Mouse (Mus musculus): ENCODE results near the gene Fam78a. TPM values are rescaled to one million over a fixed set of nuclear protein-coding genes. Genes with fewer than 3 reads are reported as not detected.

Fam78a gene
- total and polyA plus RNA-seq, 2 experiments from 2014 or later: 18.0 to 28.7 TPM

GRCm38 (mm10) chr2:32029636-32030035 lies 55.0 kb downstream of the Fam78a start:
- Histone ChIP-seq H3K4me1 (ENCODE audit: control insufficient read depth, insufficient read depth) (no peaks in the 10 kb centered on the region), H3K9ac (replicated peaks; ENCODE audit: low read depth, low read length) (no peak overlapping the region), H3K4me2 (ENCODE audit: low read depth, low read length) (no peak overlapping the region), H3K4me3 (ENCODE audit: low read depth, low read length) (no peak overlapping the region), H3K27ac (ENCODE audit: low read depth) (no peak overlapping the region), H3K9me3 (replicated peaks; ENCODE audit: control insufficient read depth, low read length) (no peaks in the 10 kb centered on the region), H3K36me3 (replicated peaks; ENCODE audit: control insufficient read depth, insufficient read depth, low read length) (peaks cover 85% of the 10 kb centered on the region), H3K27me3 (ENCODE audit: control insufficient read depth, insufficient read depth, low read length) (no peaks in the 10 kb centered on the region)
- 77% methylated on average over 3 of the region's 3 CpGs for WGBS
- TF ChIP-seq CTCF (IDR thresholded peaks at IDR 0.05; ENCODE audit: low read depth): no peak
- no peak for TF ChIP-seq EP300 (IDR thresholded peaks at IDR 0.05; ENCODE audit: low read depth)
- DNase-seq (ENCODE audit: low spot score) (no peak), ATAC-seq (ENCODE audit: insufficient read depth, low read depth) (no peak)

- Histone ChIP-seq H3K27ac (ENCODE audit: low read depth) (no peak overlapping the region), H3K4me3 (ENCODE audit: low read depth, low read length) (no peak overlapping the region), H3K36me3 (replicated peaks; ENCODE audit: control insufficient read depth, insufficient read depth, low read length) (peaks cover 85% of the 10 kb centered on the region), H3K9ac (replicated peaks; ENCODE audit: low read depth, low read length) (no peak overlapping the region), H3K27me3 (ENCODE audit: control insufficient read depth, insufficient read depth, low read length) (no peaks in the 10 kb centered on the region), H3K9me3 (replicated peaks; ENCODE audit: control insufficient read depth, low read length) (no peaks in the 10 kb centered on the region), H3K4me1 (ENCODE audit: control insufficient read depth, insufficient read depth) (no peaks in the 10 kb centered on the region), H3K4me2 (ENCODE audit: low read depth, low read length) (no peak overlapping the region)
- ATAC-seq (ENCODE audit: insufficient read depth, low read depth): no peak
- DNase-seq (ENCODE audit: low spot score): no peak
- WGBS: 85% methylated on average over 4 of the region's 4 CpGs
- no peak for TF ChIP-seq EP300 (IDR thresholded peaks at IDR 0.05; ENCODE audit: low read depth)
Measured at GRCm38 (mm10) chr2:32024372-32024771, 60.3 kb downstream of the Fam78a start.

GRCm38 (mm10) chr2:32020229-32020628 lies 64.4 kb downstream of the Fam78a start:
- DNase-seq (ENCODE audit: low spot score) (no peak), ATAC-seq (ENCODE audit: insufficient read depth, low read depth) (no peak)
- no peak overlapping the region for H3K4me3 ChIP-seq (ENCODE audit: low read depth, low read length)
- WGBS: 87% methylated on average over 5 of the region's 5 CpGs
- no peak overlapping the region for H3K4me2 ChIP-seq (ENCODE audit: low read depth, low read length)
- H3K27me3 ChIP-seq (ENCODE audit: control insufficient read depth, insufficient read depth, low read length): no peaks in the 10 kb centered on the region
- no peaks in the 10 kb centered on the region for H3K9me3 ChIP-seq (replicated peaks; ENCODE audit: control insufficient read depth, low read length)
- no peak overlapping the region for H3K27ac ChIP-seq (ENCODE audit: low read depth)
- H3K4me1 ChIP-seq (ENCODE audit: control insufficient read depth, insufficient read depth): no peaks in the 10 kb centered on the region
- H3K9ac ChIP-seq (replicated peaks; ENCODE audit: low read depth, low read length): no peak overlapping the region
- TF ChIP-seq CTCF (IDR thresholded peaks at IDR 0.05; ENCODE audit: low read depth) (peak; percentile 40), EP300 (IDR thresholded peaks at IDR 0.05; ENCODE audit: low read depth) (no peak)
- H3K36me3 ChIP-seq (replicated peaks; ENCODE audit: control insufficient read depth, insufficient read depth, low read length): peaks cover 96% of the 10 kb centered on the region

- WGBS: 73% methylated on average over 4 of the region's 4 CpGs
Measured at GRCm38 (mm10) chr2:32019704-32020103, 65.0 kb downstream of the Fam78a start.

GRCm38 (mm10) chr2:32008716-32009115 lies 75.9 kb downstream of the Fam78a start:
- WGBS: 92% methylated on average over 11 of the region's 11 CpGs
- Histone ChIP-seq H3K4me3 (ENCODE audit: low read depth, low read length) (no peak overlapping the region), H3K4me1 (ENCODE audit: control insufficient read depth, insufficient read depth) (no peaks in the 10 kb centered on the region), H3K4me2 (ENCODE audit: low read depth, low read length) (no peak overlapping the region), H3K27me3 (ENCODE audit: control insufficient read depth, insufficient read depth, low read length) (no peaks in the 10 kb centered on the region), H3K27ac (ENCODE audit: low read depth) (no peak overlapping the region), H3K9ac (replicated peaks; ENCODE audit: low read depth, low read length) (no peak overlapping the region), H3K9me3 (replicated peaks; ENCODE audit: control insufficient read depth, low read length) (no peaks in the 10 kb centered on the region), H3K36me3 (replicated peaks; ENCODE audit: control insufficient read depth, insufficient read depth, low read length) (peaks cover 88% of the 10 kb centered on the region)
- no peak for TF ChIP-seq EP300 (IDR thresholded peaks at IDR 0.05; ENCODE audit: low read depth)
- no peak for TF ChIP-seq CTCF (IDR thresholded peaks at IDR 0.05; ENCODE audit: low read depth)
- no peak for DNase-seq (ENCODE audit: low spot score)
- ATAC-seq (ENCODE audit: insufficient read depth, low read depth): no peak

More at GRCm38 (mm10) chr2:32019704-32020103, 65.0 kb downstream of the Fam78a start:
- TF ChIP-seq CTCF (IDR thresholded peaks at IDR 0.05; ENCODE audit: low read depth): no peak
- no peak for TF ChIP-seq EP300 (IDR thresholded peaks at IDR 0.05; ENCODE audit: low read depth)
- Histone ChIP-seq H3K4me3 (ENCODE audit: low read depth, low read length) (no peak overlapping the region), H3K4me1 (ENCODE audit: control insufficient read depth, insufficient read depth) (no peaks in the 10 kb centered on the region), H3K9me3 (replicated peaks; ENCODE audit: control insufficient read depth, low read length) (no peaks in the 10 kb centered on the region), H3K9ac (replicated peaks; ENCODE audit: low read depth, low read length) (no peak overlapping the region), H3K27ac (ENCODE audit: low read depth) (no peak overlapping the region), H3K36me3 (replicated peaks; ENCODE audit: control insufficient read depth, insufficient read depth, low read length) (peaks cover 92% of the 10 kb centered on the region), H3K27me3 (ENCODE audit: control insufficient read depth, insufficient read depth, low read length) (no peaks in the 10 kb centered on the region), H3K4me2 (ENCODE audit: low read depth, low read length) (no peak overlapping the region)
- DNase-seq (ENCODE audit: low spot score): no peak
- no peak for ATAC-seq (ENCODE audit: insufficient read depth, low read depth)

- peaks cover 88% of the 10 kb centered on the region for H3K36me3 ChIP-seq (replicated peaks; ENCODE audit: control insufficient read depth, insufficient read depth, low read length)
Measured at GRCm38 (mm10) chr2:32008311-32008710, 76.3 kb downstream of the Fam78a start.

More at GRCm38 (mm10) chr2:32008311-32008710, 76.3 kb downstream of the Fam78a start:
- DNase-seq (ENCODE audit: low spot score) (no peak), ATAC-seq (ENCODE audit: insufficient read depth, low read depth) (no peak)
- Histone ChIP-seq H3K9ac (replicated peaks; ENCODE audit: low read depth, low read length) (no peak overlapping the region), H3K27ac (ENCODE audit: low read depth) (no peak overlapping the region), H3K4me1 (ENCODE audit: control insufficient read depth, insufficient read depth) (no peaks in the 10 kb centered on the region), H3K27me3 (ENCODE audit: control insufficient read depth, insufficient read depth, low read length) (no peaks in the 10 kb centered on the region), H3K4me2 (ENCODE audit: low read depth, low read length) (no peak overlapping the region), H3K9me3 (replicated peaks; ENCODE audit: control insufficient read depth, low read length) (no peaks in the 10 kb centered on the region), H3K4me3 (ENCODE audit: low read depth, low read length) (no peak overlapping the region)
- WGBS: 96% methylated on average over 2 of the region's 2 CpGs
- no peak for TF ChIP-seq CTCF (IDR thresholded peaks at IDR 0.05; ENCODE audit: low read depth)
- no peak for TF ChIP-seq EP300 (IDR thresholded peaks at IDR 0.05; ENCODE audit: low read depth)

Small RNA genes lying within 50 kb of the gene (microRNA-seq; reads per million reads assigned to microRNA genes)
- 0.54 reads per million for gene Mir7674

Other genes with a start within 250 kb of the Fam78a start
- not detected in 2 replicates for gene Fibcd1, start 238.9 kb downstream of the Fam78a start, total RNA-seq (2014; rRNA removed; ENCODE audit: low replicate concordance)
- not detected in 2 replicates for gene Fibcd1, start 238.9 kb downstream of the Fam78a start, polyA plus RNA-seq (2015; fragmentation: Nextera tagmentation; extraction: Ambion mirVana)
- 0.65 and 1.8 TPM in 2 replicates for gene Lamc3, start 197.6 kb downstream of the Fam78a start, total RNA-seq (2014; rRNA removed; ENCODE audit: low replicate concordance)
- 0.14 and 0.16 TPM in 2 replicates for gene Lamc3, start 197.6 kb downstream of the Fam78a start, polyA plus RNA-seq (2015; fragmentation: Nextera tagmentation; extraction: Ambion mirVana)
- 21.6 and 35.9 TPM in 2 replicates for gene Aif1l, start 134.7 kb downstream of the Fam78a start, total RNA-seq (2014; rRNA removed; ENCODE audit: low replicate concordance)
- 36.5 and 37.4 TPM in 2 replicates for gene Aif1l, start 134.7 kb downstream of the Fam78a start, polyA plus RNA-seq (2015; fragmentation: Nextera tagmentation; extraction: Ambion mirVana)
- 17.3 and 17.7 TPM in 2 replicates for gene Nup214, start 110.4 kb downstream of the Fam78a start, total RNA-seq (2014; rRNA removed; ENCODE audit: low replicate concordance)
- gene Nup214, start 110.4 kb downstream of the Fam78a start, polyA plus RNA-seq (2015; fragmentation: Nextera tagmentation; extraction: Ambion mirVana): 35.7 and 37.9 TPM in 2 replicates
- gene Plpp7, start 10.7 kb upstream of the Fam78a start, total RNA-seq (2014; rRNA removed; ENCODE audit: low replicate concordance): 30.7 and 56.3 TPM in 2 replicates
- gene Plpp7, start 10.7 kb upstream of the Fam78a start, polyA plus RNA-seq (2015; fragmentation: Nextera tagmentation; extraction: Ambion mirVana): 23.4 and 24.0 TPM in 2 replicates
- 66.5 and 74.1 TPM in 2 replicates for gene Prrc2b, start 66.2 kb upstream of the Fam78a start, total RNA-seq (2014; rRNA removed; ENCODE audit: low replicate concordance)
- 16.1 and 19.5 TPM in 2 replicates for gene Prrc2b, start 66.2 kb upstream of the Fam78a start, polyA plus RNA-seq (2015; fragmentation: Nextera tagmentation; extraction: Ambion mirVana)
- 19.8 and 21.4 TPM in 2 replicates for gene Pomt1, start 151.7 kb upstream of the Fam78a start, total RNA-seq (2014; rRNA removed; ENCODE audit: low replicate concordance)
- gene Pomt1, start 151.7 kb upstream of the Fam78a start, polyA plus RNA-seq (2015; fragmentation: Nextera tagmentation; extraction: Ambion mirVana): 6.7 and 7.4 TPM in 2 replicates
- 47.2 and 55.1 TPM in 2 replicates for gene Uck1, start 175.3 kb upstream of the Fam78a start, total RNA-seq (2014; rRNA removed; ENCODE audit: low replicate concordance)
- 30.0 and 32.1 TPM in 2 replicates for gene Uck1, start 175.3 kb upstream of the Fam78a start, polyA plus RNA-seq (2015; fragmentation: Nextera tagmentation; extraction: Ambion mirVana)
- 46.7 and 56.4 TPM in 2 replicates for gene Golga2, start 202.5 kb upstream of the Fam78a start, total RNA-seq (2014; rRNA removed; ENCODE audit: low replicate concordance)
- gene Golga2, start 202.5 kb upstream of the Fam78a start, polyA plus RNA-seq (2015; fragmentation: Nextera tagmentation; extraction: Ambion mirVana): 20.8 and 23.4 TPM in 2 replicates
- 248 and 262 TPM in 2 replicates for gene Swi5, start 203.2 kb upstream of the Fam78a start, total RNA-seq (2014; rRNA removed; ENCODE audit: low replicate concordance)
- 330 and 353 TPM in 2 replicates for gene Swi5, start 203.2 kb upstream of the Fam78a start, polyA plus RNA-seq (2015; fragmentation: Nextera tagmentation; extraction: Ambion mirVana)

All from heart, postnatal 0 days (tissue).